Mouse (Mus musculus) intestine, embryonic 14.5 days (tissue): ENCODE measurements around the gene Slc22a12. TPM values are rescaled to one million over a fixed set of nuclear protein-coding genes. Genes with fewer than 3 reads are reported as not detected.
A peak's percentile ranks its signal among the peaks of the same experiment; 100 is the strongest.

Experiments
- ATAC-seq: fragments of 200-750 bp; cut with Nextera tagmentation; replicated peaks from 2 replicates; pipeline ENCODE4 v1.8.0; 2017; ENCODE audit warnings: low read depth, moderate number of reproducible peaks, moderate TSS enrichment, moderate library complexity; ENCODE audit not compliant: low FRiP score, low TSS enrichment
- DNase-seq: peaks from one replicate; pipeline ENCODE4 v3.0.0-alpha.2; 2018; ENCODE audit warnings: low spot score
- H3K27ac ChIP-seq: fragments of 300-500 bp; sonication (generic); 2 replicates; pipeline ENCODE4 v1.5.1; 2014; ENCODE audit warnings: low read depth, mild to moderate bottlenecking, control low read depth
- H3K27me3 ChIP-seq: fragments of 300-500 bp; sonication (generic); replicated peaks from 2 replicates; pipeline ENCODE4 v1.6.1; 2014; ENCODE audit warnings: low read length, control low read depth; ENCODE audit not compliant: control insufficient read depth, insufficient read depth
- H3K36me3 ChIP-seq: fragments of 300-500 bp; sonication (generic); 2 replicates; pipeline ENCODE4 v1.6.1; 2014; ENCODE audit warnings: low read length, control low read depth; ENCODE audit not compliant: control insufficient read depth, insufficient read depth
- H3K4me1 ChIP-seq: fragments of 300-500 bp; sonication (generic); replicated peaks from 2 replicates; pipeline ENCODE4 v1.6.1; 2014; ENCODE audit warnings: low read length, control low read depth, mixed read lengths; ENCODE audit not compliant: control insufficient read depth, insufficient read depth
- H3K4me2 ChIP-seq: fragments of 300-500 bp; sonication (generic); 2 replicates; pipeline ENCODE4 v1.6.1; 2014; ENCODE audit warnings: low read length
- H3K4me3 ChIP-seq: fragments of 300-500 bp; sonication (generic); 2 replicates; pipeline ENCODE4 v1.5.1; 2014; ENCODE audit warnings: low read depth, low read length, control low read depth, mixed read lengths
- H3K9ac ChIP-seq: fragments of 300-500 bp; sonication (generic); 2 replicates; pipeline ENCODE4 v1.6.1; 2014; ENCODE audit warnings: mild to moderate bottlenecking, low read length
- H3K9me3 ChIP-seq: fragments of 300-500 bp; sonication (generic); 2 replicates; pipeline ENCODE4 v1.6.1; 2016; ENCODE audit warnings: low read length, control low read depth; ENCODE audit not compliant: control insufficient read depth
- WGBS: fragments of 180-500 bp; shearing (Covaris S2); extraction: QIAGEN DNeasy Blood & Tissue Kit; methylation state at CpG from one replicate; pipeline ENCODE4 v1.1.7; 2014; 5-methylcytosine and 5-hydroxymethylcytosine counted together
- polyA plus RNA-seq: library from polyadenylated mRNA; unstranded; fragments of >200 nt; fragmentation: Nextera tagmentation; extraction: Ambion mirVana; gene quantifications from 2 replicates; pipeline ENCODE4 v1.2.1, GENCODE M21; 2014

The Slc22a12 gene
- polyA plus RNA-seq, 1 experiment from 2014 or later: not detected

DNA sequence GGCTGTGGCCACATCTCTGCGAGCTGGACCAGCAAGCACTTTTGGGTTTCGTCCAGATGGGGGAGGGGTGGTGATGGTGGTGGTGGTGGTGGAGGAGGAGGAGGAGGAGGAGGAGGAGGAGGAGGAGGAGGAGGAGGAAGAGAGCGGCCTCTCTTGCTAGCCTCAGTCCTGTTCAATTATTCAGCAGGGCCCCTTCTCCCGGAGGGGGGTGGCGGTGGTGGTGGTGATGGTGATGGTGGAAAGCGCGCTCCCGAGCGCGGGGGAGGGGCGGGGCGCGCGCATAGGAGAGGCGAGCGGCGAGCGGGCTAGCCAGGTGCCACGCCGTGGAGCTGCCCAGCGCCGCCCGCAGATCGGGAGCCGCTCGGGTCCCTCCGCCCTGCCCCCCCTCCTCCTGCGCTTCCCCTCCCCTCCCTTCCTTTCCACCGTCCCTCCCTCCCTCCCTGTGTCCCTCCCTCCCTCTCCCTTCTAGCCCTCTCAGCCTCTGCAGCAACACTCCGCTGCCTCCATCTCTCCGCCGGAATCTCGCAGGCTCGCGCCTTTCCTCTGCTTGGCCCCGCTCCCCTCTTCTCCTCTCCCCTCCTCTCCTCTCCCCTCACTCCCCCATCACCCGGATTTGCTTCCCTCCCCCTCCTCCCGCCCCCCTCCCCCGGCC is 45.6 kb downstream of the Slc22a12 start:
- Histone ChIP-seq H3K4me3 (peak overlapping the region; percentile 44), H3K27ac (no peak overlapping the region), H3K9ac (peak overlapping the region; percentile 18), H3K4me2 (peak overlapping the region; percentile 80), H3K36me3 (no peaks in the 10 kb centered on the region), H3K9me3 (no peaks in the 10 kb centered on the region), H3K4me1 (peaks cover 6% of the 10 kb centered on the region; the same call in 1 of the 2 replicates), H3K27me3 (peaks cover 85% of the 10 kb centered on the region)
- ATAC-seq (no peak; the same call in 1 of the 2 replicates), DNase-seq (no peak)
- 2% methylated on average over 21 of the region's 39 CpGs for WGBS

DNA sequence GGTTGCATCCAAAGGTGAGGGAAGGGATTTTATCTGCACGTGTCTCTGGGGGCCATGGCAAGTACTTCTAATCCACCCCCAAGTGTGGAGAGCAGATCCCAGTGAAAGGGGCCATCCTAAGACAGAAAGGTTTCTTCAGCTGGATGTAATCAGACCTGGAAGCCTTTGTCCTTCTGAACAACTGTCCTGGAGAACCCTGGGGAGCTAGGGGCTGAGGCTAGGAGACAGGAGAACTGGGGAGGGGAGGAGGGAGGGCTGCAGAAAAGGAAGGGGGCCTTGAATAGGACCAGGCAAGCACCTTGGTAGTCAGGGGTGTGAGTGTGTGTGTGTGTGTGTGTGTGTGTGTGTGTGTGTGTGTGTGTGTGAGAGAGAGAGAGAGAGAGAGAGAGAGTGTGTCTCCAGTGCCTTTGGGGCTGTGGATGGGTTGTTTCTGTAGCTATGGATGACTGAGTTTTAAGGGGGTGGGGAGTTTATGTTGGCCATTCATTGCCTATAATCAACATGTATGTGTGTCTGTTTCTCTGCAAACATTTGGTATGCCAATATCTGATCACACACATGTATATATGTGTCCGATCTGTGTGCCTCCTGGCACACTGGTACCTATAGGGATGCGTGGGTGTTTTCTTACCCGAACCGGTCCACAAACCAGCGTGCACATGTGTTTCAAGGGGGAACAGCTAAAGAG is 46.2 kb downstream of the Slc22a12 start:
- no peak for DNase-seq
- no peak overlapping the region; the same call in 1 of the 2 replicates for H3K4me2 ChIP-seq
- H3K9me3 ChIP-seq: no peaks in the 10 kb centered on the region
- 14% methylated on average over 6 of the region's 6 CpGs for WGBS
- no peak overlapping the region for H3K27ac ChIP-seq
- no peak overlapping the region for H3K9ac ChIP-seq
- H3K27me3 ChIP-seq: peaks cover 79% of the 10 kb centered on the region
- no peaks in the 10 kb centered on the region for H3K4me1 ChIP-seq
- no peaks in the 10 kb centered on the region for H3K36me3 ChIP-seq
- no peak for ATAC-seq
- H3K4me3 ChIP-seq: no peak overlapping the region

DNA sequence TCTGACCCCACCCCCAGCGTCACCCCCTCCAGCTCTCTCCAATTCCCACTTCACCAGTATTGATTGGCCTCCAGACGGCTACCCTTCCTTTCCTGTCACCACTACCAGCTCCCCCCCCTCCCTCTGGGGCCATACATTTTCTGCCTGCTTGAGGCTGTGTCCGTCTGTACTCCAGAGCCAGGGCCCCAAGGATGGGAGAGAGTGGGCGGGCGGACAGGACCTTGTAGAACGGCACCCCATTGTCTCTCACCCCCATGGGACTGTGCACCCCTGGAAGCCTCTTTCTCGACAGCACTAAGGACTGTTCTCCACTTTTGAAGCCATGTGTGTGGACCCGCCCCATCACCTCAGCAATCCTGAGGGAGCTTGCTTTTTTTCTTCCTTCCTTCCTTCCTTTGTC is 47.1 kb downstream of the Slc22a12 start:
- ATAC-seq (no peak), DNase-seq (no peak)
- H3K4me2 ChIP-seq: no peak overlapping the region
- no peaks in the 10 kb centered on the region for H3K4me1 ChIP-seq
- WGBS: 33% methylated on average over 8 of the region's 8 CpGs
- no peak overlapping the region for H3K27ac ChIP-seq
- no peaks in the 10 kb centered on the region for H3K9me3 ChIP-seq
- no peaks in the 10 kb centered on the region for H3K36me3 ChIP-seq
- peaks cover 71% of the 10 kb centered on the region for H3K27me3 ChIP-seq
- H3K9ac ChIP-seq: no peak overlapping the region
- no peak overlapping the region for H3K4me3 ChIP-seq

DNA sequence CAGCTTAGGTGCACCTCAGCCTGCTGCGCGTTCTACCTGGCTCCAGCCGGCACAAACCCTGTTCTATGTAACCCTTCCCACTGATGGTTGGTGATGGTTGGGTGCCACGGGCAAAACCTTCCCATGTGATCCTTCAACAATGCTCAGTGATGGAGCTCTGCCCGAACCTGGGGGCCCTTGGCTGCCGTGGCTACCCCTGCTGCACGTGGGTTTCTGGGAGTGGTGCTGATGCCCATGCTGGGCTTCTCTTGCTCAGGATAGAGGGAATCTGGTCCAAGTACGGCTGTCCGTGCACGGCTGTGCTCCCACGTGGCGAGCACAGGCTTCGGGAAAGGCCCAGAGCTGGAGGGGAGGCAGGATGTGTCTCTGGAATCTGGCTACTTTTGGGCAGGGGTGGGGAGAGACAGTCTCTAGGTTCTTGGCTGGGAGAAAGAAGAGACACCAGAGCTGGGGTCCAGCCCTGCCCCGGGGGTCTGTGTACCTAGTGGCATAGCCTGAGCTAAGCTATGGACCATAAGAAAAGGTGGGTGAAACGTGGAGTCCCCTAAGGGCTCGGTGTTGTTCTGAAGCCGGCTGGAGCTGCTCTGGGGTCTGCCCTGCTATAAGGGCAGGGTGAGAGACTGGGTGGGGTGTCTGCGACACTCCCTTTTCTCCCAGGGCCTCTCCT is 48.2 kb downstream of the Slc22a12 start:
- ATAC-seq (no peak), DNase-seq (no peak)
- Histone ChIP-seq H3K36me3 (no peaks in the 10 kb centered on the region), H3K4me1 (no peaks in the 10 kb centered on the region), H3K27ac (no peak overlapping the region), H3K4me3 (no peak overlapping the region), H3K9me3 (no peaks in the 10 kb centered on the region), H3K9ac (no peak overlapping the region), H3K27me3 (peaks cover 60% of the 10 kb centered on the region), H3K4me2 (no peak overlapping the region)
- 56% methylated on average over 18 of the region's 18 CpGs for WGBS

DNA sequence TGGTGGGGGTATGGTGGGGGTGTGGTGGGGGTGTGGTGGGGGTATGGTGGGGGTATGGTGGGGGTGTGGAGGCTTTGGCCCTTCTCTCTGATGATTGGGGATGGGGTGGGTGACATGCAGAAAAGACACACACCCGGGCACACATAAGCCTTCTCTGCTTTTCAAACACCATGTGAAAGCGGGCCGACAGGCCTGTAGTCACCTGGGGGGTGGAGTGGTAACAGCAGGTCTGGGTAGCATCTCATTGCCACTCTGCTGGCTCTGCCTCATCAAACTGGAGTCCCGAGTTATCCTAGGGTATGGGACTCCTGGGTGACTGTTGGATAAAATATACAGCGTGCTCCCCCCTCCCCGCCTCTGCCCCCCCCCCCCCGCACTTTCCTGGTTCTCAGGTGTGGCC is 48.8 kb downstream of the Slc22a12 start:
- Histone ChIP-seq H3K27me3 (peaks cover 54% of the 10 kb centered on the region), H3K4me3 (no peak overlapping the region), H3K4me1 (no peaks in the 10 kb centered on the region), H3K4me2 (no peak overlapping the region), H3K9me3 (no peaks in the 10 kb centered on the region), H3K36me3 (no peaks in the 10 kb centered on the region), H3K9ac (no peak overlapping the region), H3K27ac (no peak overlapping the region)
- 59% methylated on average over 4 of the region's 7 CpGs for WGBS
- ATAC-seq (no peak), DNase-seq (no peak)

DNA sequence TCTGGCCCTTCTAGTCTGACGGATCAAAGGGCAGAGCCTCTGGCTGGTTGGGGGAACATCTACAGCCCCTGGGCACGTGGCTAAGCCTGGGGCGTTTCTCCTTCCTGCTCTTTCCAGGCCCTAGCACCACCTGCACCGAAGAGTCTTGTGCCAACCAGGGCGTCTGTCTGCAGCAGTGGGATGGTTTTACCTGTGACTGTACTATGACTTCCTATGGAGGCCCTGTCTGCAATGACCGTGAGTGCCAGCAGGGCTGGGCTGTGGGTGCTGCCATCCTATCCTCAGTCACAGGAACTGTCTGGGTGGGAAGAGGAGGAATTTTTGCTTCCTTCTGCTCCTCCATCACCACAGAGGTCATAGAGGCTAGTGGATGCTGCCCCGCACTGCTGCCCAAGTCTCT is 49.6 kb downstream of the Slc22a12 start:
- DNase-seq (no peak), ATAC-seq (no peak)
- H3K4me1 ChIP-seq: no peaks in the 10 kb centered on the region
- no peak overlapping the region for H3K4me2 ChIP-seq
- no peak overlapping the region for H3K27ac ChIP-seq
- WGBS: 82% methylated on average over 7 of the region's 7 CpGs
- H3K4me3 ChIP-seq: no peak overlapping the region
- H3K27me3 ChIP-seq: peaks cover 46% of the 10 kb centered on the region
- H3K9me3 ChIP-seq: no peaks in the 10 kb centered on the region
- H3K9ac ChIP-seq: no peak overlapping the region
- no peaks in the 10 kb centered on the region for H3K36me3 ChIP-seq

DNA sequence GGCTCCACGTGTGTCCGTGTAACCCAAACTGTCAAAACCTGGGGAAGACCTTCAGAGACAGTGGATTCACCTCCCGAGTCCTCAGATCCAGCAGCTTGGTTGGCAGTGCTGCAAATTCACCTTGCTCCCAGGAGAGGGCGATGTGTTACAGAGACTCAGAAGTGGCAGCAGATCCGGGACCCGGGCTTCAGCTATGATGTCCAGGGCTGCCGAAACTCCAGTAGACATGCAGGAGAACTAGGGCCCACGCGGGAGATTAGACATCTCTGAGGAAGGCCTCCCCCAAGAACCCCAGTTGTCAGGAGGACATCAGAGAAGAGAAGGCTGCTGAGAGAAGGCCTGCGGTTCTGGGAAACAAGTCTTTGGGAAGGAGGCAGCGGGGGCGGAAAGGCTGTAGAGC is 50.7 kb downstream of the Slc22a12 start:
- Histone ChIP-seq H3K27ac (no peak overlapping the region), H3K4me2 (no peak overlapping the region), H3K9me3 (no peaks in the 10 kb centered on the region), H3K9ac (no peak overlapping the region), H3K36me3 (no peaks in the 10 kb centered on the region), H3K4me1 (no peaks in the 10 kb centered on the region), H3K4me3 (no peak overlapping the region), H3K27me3 (peaks cover 39% of the 10 kb centered on the region)
- WGBS: 22% methylated on average over 12 of the region's 12 CpGs
- ATAC-seq (no peak), DNase-seq (peak; percentile 80)

DNA sequence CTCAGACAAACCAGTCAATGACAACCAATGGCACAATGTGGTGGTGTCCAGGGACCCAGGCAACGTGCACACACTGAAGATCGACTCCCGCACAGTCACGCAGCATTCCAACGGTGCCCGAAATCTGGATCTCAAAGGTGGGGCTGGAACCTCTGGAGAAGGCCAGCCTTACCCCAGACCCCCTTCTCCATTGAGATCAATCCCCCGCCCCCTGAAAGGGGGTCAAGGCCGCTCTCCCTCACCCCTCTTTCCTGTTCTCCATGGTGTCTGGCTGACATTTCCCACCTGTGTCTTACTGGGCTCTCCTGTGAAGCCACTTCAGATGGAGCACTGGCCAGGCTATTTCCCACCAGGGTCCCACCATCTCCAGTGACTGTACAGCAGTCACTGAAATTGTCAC is 51.3 kb downstream of the Slc22a12 start:
- no peak overlapping the region for H3K9ac ChIP-seq
- ATAC-seq (no peak), DNase-seq (no peak)
- WGBS: 81% methylated on average over 8 of the region's 8 CpGs
- no peak overlapping the region for H3K27ac ChIP-seq
- H3K4me3 ChIP-seq: no peak overlapping the region
- no peaks in the 10 kb centered on the region for H3K36me3 ChIP-seq
- no peaks in the 10 kb centered on the region for H3K4me1 ChIP-seq
- peaks cover 35% of the 10 kb centered on the region for H3K27me3 ChIP-seq
- no peak overlapping the region for H3K4me2 ChIP-seq
- no peaks in the 10 kb centered on the region for H3K9me3 ChIP-seq
